Mouse (Mus musculus) olfactory bulb, adult 2 months (tissue): Measurements from ENCODE around the gene Hs6st1.

Experiments
- CTCF ChIP-seq: fragments of 200-500 bp; IDR thresholded peaks from 2 replicates; pipeline ENCODE4 v1.5.1; 2012; ENCODE audit warnings: low read depth, mild to moderate bottlenecking, low read length, moderate library complexity; ENCODE audit not compliant: insufficient read depth
- POLR2A ChIP-seq: fragments of 200-500 bp; IDR thresholded peaks from 2 replicates; pipeline ENCODE4 v1.6.1; 2012; ENCODE audit warnings: mild to moderate bottlenecking, low read depth, low read length, moderate library complexity; ENCODE audit not compliant: insufficient read depth

DNA sequence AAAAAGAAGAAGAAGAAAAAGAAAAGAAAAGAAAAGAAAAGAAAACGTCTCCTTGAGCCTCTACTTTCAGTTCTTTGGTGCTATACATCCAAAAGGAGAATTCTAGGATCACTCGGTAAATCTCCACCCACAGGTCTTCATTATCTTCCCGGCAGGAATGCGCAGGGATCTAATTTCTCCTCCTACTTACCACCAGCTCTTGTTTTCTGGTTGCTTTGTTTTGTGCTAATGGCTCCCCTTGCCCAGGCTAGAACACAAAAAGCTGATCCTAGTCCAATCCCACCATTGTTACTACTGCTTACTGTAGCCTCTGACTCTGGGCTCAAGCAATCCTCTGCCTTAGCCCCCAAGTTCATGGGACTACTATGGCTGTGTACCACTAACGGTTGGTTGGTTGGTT, 16.9 kb downstream of the Hs6st1 start:
- TF ChIP-seq CTCF = no peak
- no peak for TF ChIP-seq POLR2A
